Mouse (Mus musculus) limb, embryonic 10.5 days (tissue): ENCODE data around the gene Rerg. TPM values are rescaled to one million over a fixed set of nuclear protein-coding genes. Genes with fewer than 3 reads are reported as not detected.
"Not testable (repeated sequence)": the region's sequence is repeated elsewhere in the genome, so short reads cannot be mapped to it uniquely, and the experiment has no call there.

ENCODE experiments used
- DNase-seq: peaks from one replicate; pipeline ENCODE4 v3.0.0-alpha.2; 2017; ENCODE audit warnings: low spot score
- H3K27ac ChIP-seq: fragments of 300-500 bp; sonication (generic); 2 replicates; pipeline ENCODE4 v1.5.1; 2016; ENCODE audit warnings: mild to moderate bottlenecking
- H3K27me3 ChIP-seq: fragments of 300-500 bp; sonication (generic); 2 replicates; pipeline ENCODE4 v1.6.1; 2016; ENCODE audit warnings: low read depth, mild to moderate bottlenecking; ENCODE audit not compliant: poor library complexity, severe bottlenecking
- H3K36me3 ChIP-seq: fragments of 300-500 bp; sonication (generic); 2 replicates; pipeline ENCODE4 v1.6.1; 2016; ENCODE audit warnings: mild to moderate bottlenecking, moderate library complexity
- H3K4me1 ChIP-seq: fragments of 300-500 bp; sonication (generic); 2 replicates; pipeline ENCODE4 v1.6.1; 2016
- H3K4me3 ChIP-seq: fragments of 300-500 bp; sonication (generic); 2 replicates; pipeline ENCODE4 v1.5.1; 2016; ENCODE audit warnings: mild to moderate bottlenecking, moderate library complexity
- H3K9me3 ChIP-seq: fragments of 300-500 bp; sonication (generic); replicated peaks from 2 replicates; pipeline ENCODE4 v1.6.1; 2016; ENCODE audit warnings: mild to moderate bottlenecking
- WGBS: fragments of 180-500 bp; shearing (Covaris S2); methylation state at CpG from one replicate; pipeline ENCODE4 v1.1.7; 2016; 5-methylcytosine and 5-hydroxymethylcytosine counted together
- polyA plus RNA-seq: library from polyadenylated mRNA; unstranded; fragments of >200 nt; fragmentation: Nextera tagmentation; extraction: Ambion mirVana; gene quantifications from 2 replicates; pipeline ENCODE4 v1.2.1, GENCODE M21; 2016

The Rerg gene
- polyA plus RNA-seq, 1 experiment from 2014 or later = 1.2 TPM

- Histone ChIP-seq H3K4me3 (no peak overlapping the region), H3K27me3 (no peaks in the 10 kb centered on the region), H3K27ac (no peak overlapping the region), H3K36me3 (no peaks in the 10 kb centered on the region), H3K4me1 (no peaks in the 10 kb centered on the region), H3K9me3 (no peaks in the 10 kb centered on the region)
- no peak for DNase-seq
- WGBS = 85% methylated on average over 9 of the region's 9 CpGs
These were observed 125.2 kb downstream of the Rerg start for GRCm38 (mm10) chr6:137045011-137045504.

- not testable (repeated sequence) for H3K27me3 ChIP-seq, DNase-seq, H3K27ac ChIP-seq, H3K4me3 ChIP-seq, H3K4me1 ChIP-seq, H3K36me3 ChIP-seq, H3K9me3 ChIP-seq
- WGBS = 94% methylated on average over 8 of the region's 8 CpGs
These were observed 134.5 kb downstream of the Rerg start for GRCm38 (mm10) chr6:137035611-137036395.

DNA sequence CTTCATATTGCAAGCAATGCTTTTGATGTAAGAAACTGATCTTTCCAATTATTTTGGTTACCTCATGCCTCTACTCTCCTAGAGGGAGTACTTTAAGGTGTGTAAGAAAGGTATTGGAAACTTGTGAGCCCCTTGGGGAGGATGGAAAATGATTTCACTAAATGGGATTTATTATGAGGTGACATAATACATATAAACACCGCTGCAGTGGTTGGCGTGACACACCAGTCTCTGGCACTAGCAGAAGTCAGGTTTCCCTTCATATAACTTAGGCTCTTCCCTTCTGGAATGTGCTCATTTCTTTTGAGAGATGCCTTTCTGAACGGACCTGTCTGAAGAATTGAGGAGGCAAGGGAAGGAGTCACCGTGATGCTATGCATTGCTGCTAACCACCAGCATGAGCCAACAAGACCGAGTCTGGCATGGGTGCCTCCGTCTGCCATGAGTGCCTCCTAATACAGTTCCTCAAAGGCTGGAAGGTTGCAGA, 139.6 kb downstream of the Rerg start:
- no peak overlapping the region for H3K4me3 ChIP-seq
- H3K9me3 ChIP-seq = no peaks in the 10 kb centered on the region
- WGBS = 83% methylated on average over 6 of the region's 6 CpGs
- H3K36me3 ChIP-seq = no peaks in the 10 kb centered on the region
- H3K4me1 ChIP-seq = no peaks in the 10 kb centered on the region
- no peak for DNase-seq
- no peak overlapping the region for H3K27ac ChIP-seq
- H3K27me3 ChIP-seq = no peaks in the 10 kb centered on the region

DNA sequence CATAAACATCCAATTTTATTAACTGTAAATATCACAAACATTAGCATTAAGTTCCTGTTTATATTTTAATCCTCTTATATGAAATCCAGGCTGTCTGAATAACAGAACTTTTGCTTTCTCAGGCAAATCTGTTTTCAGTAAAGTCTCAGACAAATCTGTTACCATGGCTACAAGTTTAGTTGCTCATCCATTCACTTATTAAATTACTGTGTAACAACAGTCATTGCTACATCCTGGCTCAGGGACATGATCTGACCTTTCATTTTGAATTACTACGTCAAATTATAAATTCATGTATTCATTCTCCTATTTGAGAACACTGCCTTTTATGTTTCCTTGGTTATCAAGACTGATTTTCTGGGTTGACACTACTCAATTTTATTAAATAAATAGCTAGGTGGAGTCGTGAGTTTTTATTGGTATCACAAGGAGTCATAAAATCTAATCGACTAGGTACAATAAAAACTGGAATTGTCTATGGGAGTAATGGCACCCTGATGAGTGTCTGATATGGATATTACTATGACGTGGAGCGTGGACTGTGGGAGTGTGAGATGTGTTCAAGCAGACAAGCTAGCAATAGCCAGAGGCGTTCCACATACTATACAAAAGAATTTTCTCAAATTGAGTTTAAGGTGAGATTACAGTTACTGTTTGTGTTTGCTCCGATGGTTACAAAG, 140.2 kb downstream of the Rerg start:
- DNase-seq = no peak
- no peaks in the 10 kb centered on the region for H3K9me3 ChIP-seq
- 88% methylated on average over 7 of the region's 7 CpGs for WGBS
- no peaks in the 10 kb centered on the region for H3K27me3 ChIP-seq
- H3K27ac ChIP-seq = no peak overlapping the region
- H3K4me3 ChIP-seq = no peak overlapping the region
- H3K36me3 ChIP-seq = no peaks in the 10 kb centered on the region
- H3K4me1 ChIP-seq = no peaks in the 10 kb centered on the region

DNA sequence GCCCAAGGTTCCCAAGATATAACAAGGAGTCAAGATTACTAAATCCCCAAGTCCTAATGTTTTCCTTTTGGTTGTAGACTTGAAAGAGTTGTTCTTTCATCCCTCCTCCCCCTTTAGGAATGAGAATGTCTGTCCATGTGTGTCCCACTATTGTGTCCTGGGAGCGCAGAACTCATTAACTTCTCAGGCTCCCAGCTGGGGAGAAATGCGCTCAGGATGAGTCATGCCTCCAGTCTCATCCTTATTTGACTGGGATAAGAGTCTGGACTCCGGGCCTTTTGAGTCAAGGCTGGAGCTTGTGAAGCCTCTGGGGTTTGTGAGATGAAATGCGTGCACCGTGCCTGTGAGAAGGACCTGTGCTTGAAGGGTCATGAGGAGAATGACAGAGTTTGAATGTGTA, 144.8 kb downstream of the Rerg start:
- H3K36me3 ChIP-seq = no peaks in the 10 kb centered on the region
- WGBS = 82% methylated on average over 5 of the region's 5 CpGs
- peak; percentile 27 for DNase-seq

DNA sequence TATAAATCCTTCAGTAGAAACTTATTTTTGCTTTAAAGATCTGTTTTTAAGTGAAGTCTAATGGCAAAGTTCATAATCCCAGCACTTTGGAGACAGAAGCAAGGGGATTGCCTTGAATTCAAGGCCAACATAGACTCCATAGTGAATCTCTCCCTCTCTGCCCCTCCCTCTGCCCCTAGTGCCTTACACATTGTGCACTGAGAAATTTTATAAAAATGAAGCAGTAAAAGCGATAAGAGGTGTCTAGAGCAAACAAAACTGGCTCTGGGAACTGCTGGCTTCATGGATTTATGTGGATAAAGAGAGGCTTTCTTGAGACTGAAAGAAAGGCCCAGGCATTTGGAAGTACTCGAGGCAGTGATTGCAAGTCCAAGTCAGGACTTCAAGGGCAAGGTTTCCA, 145.8 kb downstream of the Rerg start:
- 86% methylated on average over 2 of the region's 2 CpGs for WGBS
- H3K27me3 ChIP-seq = no peaks in the 10 kb centered on the region
- H3K36me3 ChIP-seq = no peaks in the 10 kb centered on the region
- H3K4me3 ChIP-seq = no peak overlapping the region
- DNase-seq = no peak
- no peaks in the 10 kb centered on the region for H3K9me3 ChIP-seq
- H3K4me1 ChIP-seq = no peaks in the 10 kb centered on the region
- no peak overlapping the region for H3K27ac ChIP-seq

More for the DNA sequence above, 144.8 kb downstream of the Rerg start:
- Histone ChIP-seq H3K4me3 (no peak overlapping the region), H3K9me3 (no peaks in the 10 kb centered on the region), H3K4me1 (no peaks in the 10 kb centered on the region), H3K27me3 (no peaks in the 10 kb centered on the region), H3K27ac (no peak overlapping the region)

DNA sequence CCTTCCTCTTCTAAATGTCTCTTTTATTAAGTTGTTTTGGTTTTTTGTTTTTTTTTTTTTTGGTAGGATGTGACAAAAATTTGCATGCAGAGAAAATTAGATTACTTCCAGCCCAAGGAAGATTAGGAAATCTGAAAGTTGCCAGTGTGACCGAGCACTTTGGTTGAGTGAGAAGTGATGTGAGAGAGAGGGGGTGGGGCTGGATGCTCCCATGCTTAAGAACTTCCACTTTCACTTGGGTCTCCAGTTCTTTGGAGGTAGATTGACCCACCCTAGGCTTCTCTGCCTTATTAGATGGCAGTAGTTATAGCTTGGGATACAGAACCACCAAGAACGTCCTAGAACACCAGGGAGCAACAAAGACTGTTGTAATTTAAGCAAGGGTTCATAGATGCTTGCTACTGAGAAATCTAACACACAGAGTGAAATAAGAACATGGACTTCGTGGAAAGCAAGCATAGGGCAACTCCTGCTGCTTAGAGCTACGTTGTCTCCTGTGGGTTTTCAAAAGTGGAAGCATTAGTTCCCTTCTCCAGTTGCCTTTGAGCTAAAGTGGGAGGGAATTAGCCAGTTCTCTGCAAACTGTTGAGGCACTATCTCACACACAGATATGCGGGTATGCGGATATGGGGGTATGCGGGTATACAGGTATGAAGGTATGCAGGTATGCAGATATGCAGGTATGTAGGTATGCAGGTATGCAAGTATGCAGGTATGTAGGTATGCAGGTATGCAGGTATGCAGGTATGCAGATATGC, 152.9 kb downstream of the Rerg start:
- H3K36me3 ChIP-seq = no peaks in the 10 kb centered on the region
- peak; percentile 15 for DNase-seq
- H3K4me1 ChIP-seq = no peaks in the 10 kb centered on the region
- H3K27ac ChIP-seq = no peak overlapping the region
- H3K27me3 ChIP-seq = no peaks in the 10 kb centered on the region
- H3K9me3 ChIP-seq = no peaks in the 10 kb centered on the region
- WGBS = 89% methylated on average over 7 of the region's 7 CpGs
- no peak overlapping the region for H3K4me3 ChIP-seq

DNA sequence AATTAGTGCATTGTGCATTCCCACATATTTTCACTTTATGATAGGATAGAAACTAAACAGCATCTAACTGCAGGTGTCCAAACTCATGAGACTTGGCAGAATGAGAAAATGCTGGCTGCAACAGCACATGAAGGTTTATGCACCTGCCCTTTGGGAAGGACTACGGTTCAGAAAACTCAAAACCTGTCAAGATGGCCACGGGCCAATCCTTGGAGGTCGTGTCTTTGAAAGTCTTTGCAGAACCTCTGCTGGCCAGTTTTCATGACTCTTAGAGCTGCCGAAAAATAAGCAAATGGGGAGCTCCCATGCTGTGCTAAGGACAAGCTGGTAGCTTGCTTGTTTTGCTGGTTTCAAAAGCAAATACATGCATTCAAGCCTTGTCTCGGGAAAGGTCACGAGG, 156.0 kb downstream of the Rerg start:
- no peaks in the 10 kb centered on the region for H3K4me1 ChIP-seq
- DNase-seq = peak; percentile 8
- H3K27me3 ChIP-seq = no peaks in the 10 kb centered on the region
- no peaks in the 10 kb centered on the region for H3K36me3 ChIP-seq
- WGBS = 89% methylated on average over 6 of the region's 6 CpGs
- no peaks in the 10 kb centered on the region for H3K9me3 ChIP-seq
- no peak overlapping the region for H3K27ac ChIP-seq
- H3K4me3 ChIP-seq = no peak overlapping the region

GRCm38 (mm10) chr6:137011187-137011586, 159.1 kb downstream of the Rerg start:
- H3K36me3 ChIP-seq = no peaks in the 10 kb centered on the region
- H3K27me3 ChIP-seq = no peaks in the 10 kb centered on the region
- no peak overlapping the region for H3K27ac ChIP-seq
- peak; percentile 11 for DNase-seq
- H3K4me3 ChIP-seq = no peak overlapping the region
- H3K9me3 ChIP-seq = no peaks in the 10 kb centered on the region
- WGBS = 90% methylated on average over 5 of the region's 5 CpGs
- H3K4me1 ChIP-seq = no peaks in the 10 kb centered on the region

Other genes with a start within 250 kb of the Rerg start
- gene Erp27, start 248.3 kb downstream of the Rerg start, polyA plus RNA-seq = 0.15 TPM in 1 of 2 replicates, not detected in the other
- not detected in 2 replicates for gene Pde6h, start 246.7 kb downstream of the Rerg start, polyA plus RNA-seq
- 30.2 and 32.5 TPM in 2 replicates for gene Arhgdib, start 228.6 kb downstream of the Rerg start, polyA plus RNA-seq
- gene Ptpro, start 81.8 kb upstream of the Rerg start, polyA plus RNA-seq = 0.10 and 0.24 TPM in 2 replicates